Mouse (Mus musculus): Measurements from ENCODE around the gene Ing3. TPM values are rescaled to one million over a fixed set of nuclear protein-coding genes. Genes with fewer than 3 reads are reported as not detected.
A peak's percentile ranks its signal among the peaks of the same experiment; 100 is the strongest.

Gene Ing3
- polyA plus RNA-seq, 1 experiment from 2014 or later = 54.6 TPM

- no peak for ATAC-seq (ENCODE audit: insufficient number of reproducible peaks, low FRiP score, low TSS enrichment, low read depth)
These were observed 6.1 kb downstream of the Ing3 start for GRCm38 (mm10) chr6:21955468-21955867.

GRCm38 (mm10) chr6:21958922-21959321, 9.6 kb downstream of the Ing3 start:
- DNase-seq (ENCODE audit: low spot score) (no peak), ATAC-seq (ENCODE audit: insufficient number of reproducible peaks, low FRiP score, low TSS enrichment, low read depth) (no peak)
- H3K4me3 ChIP-seq (ENCODE audit: low read depth, low read length) = no peak overlapping the region
- H3K36me3 ChIP-seq (ENCODE audit: control insufficient read depth, insufficient read depth, low read length) = peaks cover 4% of the 10 kb centered on the region; the same call in 1 of the 2 replicates
- H3K9ac ChIP-seq (ENCODE audit: low read length) = no peak overlapping the region
- H3K27ac ChIP-seq (replicated peaks; ENCODE audit: low read depth, low read length) = no peak overlapping the region
- no peaks in the 10 kb centered on the region for H3K27me3 ChIP-seq (ENCODE audit: control insufficient read depth, insufficient read depth, low read length)
- H3K4me2 ChIP-seq (ENCODE audit: low read depth, severe bottlenecking) = no peak overlapping the region
- no peaks in the 10 kb centered on the region for H3K9me3 ChIP-seq (ENCODE audit: control insufficient read depth, low read length)
- H3K4me1 ChIP-seq (ENCODE audit: control insufficient read depth, insufficient read depth, low read length) = no peaks in the 10 kb centered on the region
- 78% methylated on average over 4 of the region's 4 CpGs for WGBS

More at GRCm38 (mm10) chr6:21955468-21955867, 6.1 kb downstream of the Ing3 start:
- Histone ChIP-seq H3K9me3 (ENCODE audit: control insufficient read depth, low read length) (no peaks in the 10 kb centered on the region), H3K27me3 (ENCODE audit: control insufficient read depth, insufficient read depth, low read length) (no peaks in the 10 kb centered on the region), H3K4me2 (ENCODE audit: low read depth, severe bottlenecking) (no peak overlapping the region), H3K4me3 (ENCODE audit: low read depth, low read length) (no peak overlapping the region), H3K27ac (replicated peaks; ENCODE audit: low read depth, low read length) (no peak overlapping the region), H3K9ac (ENCODE audit: low read length) (no peak overlapping the region), H3K4me1 (ENCODE audit: control insufficient read depth, insufficient read depth, low read length) (0 out of 2 replicates have a peak, but pooled peaks cover 4% of the 10 kb centered on the region), H3K36me3 (ENCODE audit: control insufficient read depth, insufficient read depth, low read length) (peaks cover 4% of the 10 kb centered on the region; the same call in 1 of the 2 replicates)
- no peak for DNase-seq (ENCODE audit: low spot score)
- WGBS = 96% methylated on average over 4 of the region's 4 CpGs

- H3K36me3 ChIP-seq (ENCODE audit: control insufficient read depth, insufficient read depth, low read length) = peaks cover 2% of the 10 kb centered on the region; the same call in 1 of the 2 replicates
- no peaks in the 10 kb centered on the region for H3K4me1 ChIP-seq (ENCODE audit: control insufficient read depth, insufficient read depth, low read length)
- no peak for ATAC-seq (ENCODE audit: insufficient number of reproducible peaks, low FRiP score, low TSS enrichment, low read depth)
- H3K4me2 ChIP-seq (ENCODE audit: low read depth, severe bottlenecking) = no peak overlapping the region
- H3K9ac ChIP-seq (ENCODE audit: low read length) = no peak overlapping the region
- 95% methylated on average over 5 of the region's 5 CpGs for WGBS
- no peaks in the 10 kb centered on the region for H3K9me3 ChIP-seq (ENCODE audit: control insufficient read depth, low read length)
- H3K4me3 ChIP-seq (ENCODE audit: low read depth, low read length) = no peak overlapping the region
- DNase-seq (ENCODE audit: low spot score) = no peak
- H3K27me3 ChIP-seq (ENCODE audit: control insufficient read depth, insufficient read depth, low read length) = no peaks in the 10 kb centered on the region
- no peak overlapping the region for H3K27ac ChIP-seq (replicated peaks; ENCODE audit: low read depth, low read length)
These were observed 10.5 kb downstream of the Ing3 start for GRCm38 (mm10) chr6:21959909-21960308.

- H3K4me3 ChIP-seq (ENCODE audit: low read depth, low read length) = no peak overlapping the region
- H3K9ac ChIP-seq (ENCODE audit: low read length) = no peak overlapping the region
- H3K9me3 ChIP-seq (ENCODE audit: control insufficient read depth, low read length) = no peaks in the 10 kb centered on the region
- H3K27me3 ChIP-seq (ENCODE audit: control insufficient read depth, insufficient read depth, low read length) = no peaks in the 10 kb centered on the region
- H3K27ac ChIP-seq (replicated peaks; ENCODE audit: low read depth, low read length) = no peak overlapping the region
- H3K4me2 ChIP-seq (ENCODE audit: low read depth, severe bottlenecking) = no peak overlapping the region
- ATAC-seq (ENCODE audit: insufficient number of reproducible peaks, low FRiP score, low TSS enrichment, low read depth) = no peak
- no peak for DNase-seq (ENCODE audit: low spot score)
- H3K36me3 ChIP-seq (ENCODE audit: control insufficient read depth, insufficient read depth, low read length) = peaks cover 5% of the 10 kb centered on the region
- 53% methylated on average over 2 of the region's 2 CpGs for WGBS
- no peaks in the 10 kb centered on the region for H3K4me1 ChIP-seq (ENCODE audit: control insufficient read depth, insufficient read depth, low read length)
These were observed 28.2 kb downstream of the Ing3 start for GRCm38 (mm10) chr6:21977532-21977931.

- H3K9ac ChIP-seq (ENCODE audit: low read length) = no peak overlapping the region
- DNase-seq (ENCODE audit: low spot score) = no peak
- no peak overlapping the region for H3K27ac ChIP-seq (replicated peaks; ENCODE audit: low read depth, low read length)
- no peak for ATAC-seq (ENCODE audit: insufficient number of reproducible peaks, low FRiP score, low TSS enrichment, low read depth)
- H3K4me1 ChIP-seq (ENCODE audit: control insufficient read depth, insufficient read depth, low read length) = no peaks in the 10 kb centered on the region
- H3K36me3 ChIP-seq (ENCODE audit: control insufficient read depth, insufficient read depth, low read length) = no peaks in the 10 kb centered on the region
- WGBS = 98% methylated on average over 1 of the region's 1 CpGs
- no peaks in the 10 kb centered on the region for H3K9me3 ChIP-seq (ENCODE audit: control insufficient read depth, low read length)
- H3K4me3 ChIP-seq (ENCODE audit: low read depth, low read length) = no peak overlapping the region
- H3K27me3 ChIP-seq (ENCODE audit: control insufficient read depth, insufficient read depth, low read length) = no peaks in the 10 kb centered on the region
- no peak overlapping the region for H3K4me2 ChIP-seq (ENCODE audit: low read depth, severe bottlenecking)
These were observed 31.7 kb downstream of the Ing3 start for GRCm38 (mm10) chr6:21981114-21981513.

- 11% methylated on average over 16 of the region's 16 CpGs for WGBS
These were observed 35.8 kb downstream of the Ing3 start for GRCm38 (mm10) chr6:21984990-21985731.

GRCm38 (mm10) chr6:21985732-21986540, 36.6 kb downstream of the Ing3 start, which contains the start of gene Cped1:
Cped1 (plus strand) TSS chr6:21985916.
- Histone ChIP-seq H3K9ac (ENCODE audit: low read length) (peak within 1 kb of the TSS; percentile 89), H3K4me1 (ENCODE audit: control insufficient read depth, insufficient read depth, low read length) (no peaks in the 10 kb centered on the region), H3K36me3 (ENCODE audit: control insufficient read depth, insufficient read depth, low read length) (no peaks in the 10 kb centered on the region), H3K4me2 (ENCODE audit: low read depth, severe bottlenecking) (peak within 1 kb of the TSS; percentile 82), H3K27me3 (ENCODE audit: control insufficient read depth, insufficient read depth, low read length) (no peaks in the 10 kb centered on the region), H3K27ac (replicated peaks; ENCODE audit: low read depth, low read length) (peak within 1 kb of the TSS; percentile 77), H3K4me3 (ENCODE audit: low read depth, low read length) (peak within 1 kb of the TSS; percentile 54), H3K9me3 (ENCODE audit: control insufficient read depth, low read length) (no peaks in the 10 kb centered on the region)
- under 1% methylated on average over 38 of the region's 38 CpGs for WGBS
- peak; percentile 71 for ATAC-seq (ENCODE audit: insufficient number of reproducible peaks, low FRiP score, low TSS enrichment, low read depth)
- DNase-seq (ENCODE audit: low spot score) = peak; percentile 82

More at GRCm38 (mm10) chr6:21984990-21985731, 35.8 kb downstream of the Ing3 start:
- peak overlapping the region; percentile 54 for H3K4me3 ChIP-seq (ENCODE audit: low read depth, low read length)
- no peaks in the 10 kb centered on the region for H3K27me3 ChIP-seq (ENCODE audit: control insufficient read depth, insufficient read depth, low read length)
- H3K4me2 ChIP-seq (ENCODE audit: low read depth, severe bottlenecking) = peak overlapping the region; percentile 82
- DNase-seq (ENCODE audit: low spot score) (peak; percentile 69), ATAC-seq (ENCODE audit: insufficient number of reproducible peaks, low FRiP score, low TSS enrichment, low read depth) (peak; percentile 69; the same call in 1 of the 2 replicates)
- no peaks in the 10 kb centered on the region for H3K36me3 ChIP-seq (ENCODE audit: control insufficient read depth, insufficient read depth, low read length)
- peak overlapping the region; percentile 89 for H3K9ac ChIP-seq (ENCODE audit: low read length)
- H3K27ac ChIP-seq (replicated peaks; ENCODE audit: low read depth, low read length) = peak overlapping the region; percentile 77
- no peaks in the 10 kb centered on the region for H3K4me1 ChIP-seq (ENCODE audit: control insufficient read depth, insufficient read depth, low read length)
- no peaks in the 10 kb centered on the region for H3K9me3 ChIP-seq (ENCODE audit: control insufficient read depth, low read length)

- Histone ChIP-seq H3K4me3 (ENCODE audit: low read depth, low read length) (peak overlapping the region; percentile 54), H3K27ac (replicated peaks; ENCODE audit: low read depth, low read length) (peak overlapping the region; percentile 77), H3K4me1 (ENCODE audit: control insufficient read depth, insufficient read depth, low read length) (0 out of 2 replicates have a peak, but pooled peaks cover 3% of the 10 kb centered on the region), H3K36me3 (ENCODE audit: control insufficient read depth, insufficient read depth, low read length) (no peaks in the 10 kb centered on the region), H3K27me3 (ENCODE audit: control insufficient read depth, insufficient read depth, low read length) (no peaks in the 10 kb centered on the region), H3K9me3 (ENCODE audit: control insufficient read depth, low read length) (no peaks in the 10 kb centered on the region), H3K9ac (ENCODE audit: low read length) (peak overlapping the region; percentile 89), H3K4me2 (ENCODE audit: low read depth, severe bottlenecking) (peak overlapping the region; percentile 82)
- ATAC-seq (ENCODE audit: insufficient number of reproducible peaks, low FRiP score, low TSS enrichment, low read depth) (no peak), DNase-seq (ENCODE audit: low spot score) (peak; percentile 59)
- 3% methylated on average over 24 of the region's 24 CpGs for WGBS
These were observed 37.4 kb downstream of the Ing3 start for GRCm38 (mm10) chr6:21986660-21987331.
